Mouse (Mus musculus) erythroblast, embryonic 14.5 days (primary cell): ENCODE data around the gene Col5a1.

Experiments
- GATA1 ChIP-seq: IDR thresholded peaks from 2 replicates; pipeline ENCODE4 v1.6.1; 2012; ENCODE audit warnings: low read length, inconsistent platforms, mixed read lengths
- TAL1 ChIP-seq: IDR thresholded peaks from 3 replicates; pipeline ENCODE4 v1.6.1; 2012; ENCODE audit warnings: low read length, inconsistent platforms, mixed read lengths

- TF ChIP-seq GATA1 (no peak), TAL1 (no peak)
These were observed 61.7 kb downstream of the Col5a1 start for GRCm38 (mm10) chr2:27947917-27948316.
